Mouse (Mus musculus) hematopoietic stem cell, adult 5-6 weeks (primary cell): Measurements from ENCODE around the gene Lig4. TPM values are rescaled to one million over a fixed set of nuclear protein-coding genes. Genes with fewer than 3 reads are reported as not detected.

Experiments
- ATAC-seq, 2 experiments: fragments of 125-278 bp in 1 of 2; replicated peaks in 1 of 2; 2 replicates each; pipeline ENCODE4 v1.8.0; 2016 to 2017; ENCODE audit warnings: inconsistent platforms in 2 of 2, mild to moderate bottlenecking in 2 of 2, moderate number of reproducible peaks in 2 of 2, low read depth in 1 of 2, moderate TSS enrichment in 1 of 2; ENCODE audit not compliant: low FRiP score in 2 of 2, poor library complexity in 2 of 2, severe bottlenecking in 2 of 2, insufficient read depth in 1 of 2, low TSS enrichment in 1 of 2
- total RNA-seq: library from RNA; stranded (forward); fragments of 172-1452, 232-1000 nt; gene quantifications from 2 replicates; pipeline ENCODE4 v1.2.3, GENCODE M21; 2017

The Lig4 gene
- total RNA-seq, 1 experiment from 2014 or later: 1.6 TPM

GRCm38 (mm10) chr8:9949134-9949890 lies 28.2 kb downstream of the Lig4 start:
- ATAC-seq: no peak

DNA sequence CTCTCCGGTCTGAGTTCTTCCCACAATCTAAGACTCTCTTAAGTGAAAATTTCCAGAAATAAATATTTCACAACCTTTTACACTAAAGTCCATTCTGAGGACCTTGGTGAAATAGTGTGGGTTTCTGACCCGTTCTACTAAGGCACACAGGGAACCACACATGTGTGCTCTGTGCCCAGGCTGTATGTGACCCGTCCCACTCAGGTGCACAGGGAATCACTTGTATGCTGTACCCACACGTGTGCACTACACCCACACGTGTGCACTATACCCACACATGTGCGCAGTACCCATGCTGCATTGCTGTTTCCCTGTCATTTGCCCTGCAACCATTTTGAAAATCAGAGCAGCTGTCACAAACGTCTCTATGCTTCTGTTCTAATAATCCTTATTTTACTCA lies 41.9 kb downstream of the Lig4 start:
- ATAC-seq: no peak

DNA sequence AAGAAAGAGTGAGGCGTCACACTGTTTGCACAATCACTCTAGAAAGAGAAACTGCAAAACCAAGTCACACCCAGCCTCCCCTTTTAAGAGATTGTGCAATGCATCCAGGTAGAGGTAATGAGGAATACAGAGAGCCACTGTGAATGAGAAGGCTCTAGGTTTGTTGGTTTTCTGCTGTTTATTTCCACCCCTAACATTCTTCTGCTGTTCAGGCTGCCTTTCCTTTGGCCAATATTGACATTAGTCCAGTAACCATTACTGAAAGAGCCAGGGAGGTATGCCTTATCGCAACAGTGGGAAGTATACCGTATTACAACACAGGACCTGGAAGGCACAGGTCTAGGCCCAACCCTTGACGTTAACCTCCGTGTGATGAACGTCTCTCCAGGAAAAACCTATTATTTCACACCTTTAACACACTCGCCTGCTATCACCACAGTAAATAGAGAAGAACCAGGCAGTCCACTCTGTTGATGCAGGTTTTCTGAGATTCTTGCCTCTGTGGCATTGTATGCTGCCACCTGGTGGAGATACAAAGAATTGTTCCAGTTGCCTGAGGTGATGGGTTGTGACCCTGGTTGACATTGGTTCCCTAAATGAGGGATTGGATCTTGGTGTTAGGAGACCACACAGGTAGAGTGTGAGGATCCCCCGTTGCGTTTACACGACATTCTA lies 42.5 kb downstream of the Lig4 start:
- peak; percentile 65 to 71 for ATAC-seq

- ATAC-seq: no peak
These were observed 44.8 kb downstream of the Lig4 start for GRCm38 (mm10) chr8:9932711-9933110.

DNA sequence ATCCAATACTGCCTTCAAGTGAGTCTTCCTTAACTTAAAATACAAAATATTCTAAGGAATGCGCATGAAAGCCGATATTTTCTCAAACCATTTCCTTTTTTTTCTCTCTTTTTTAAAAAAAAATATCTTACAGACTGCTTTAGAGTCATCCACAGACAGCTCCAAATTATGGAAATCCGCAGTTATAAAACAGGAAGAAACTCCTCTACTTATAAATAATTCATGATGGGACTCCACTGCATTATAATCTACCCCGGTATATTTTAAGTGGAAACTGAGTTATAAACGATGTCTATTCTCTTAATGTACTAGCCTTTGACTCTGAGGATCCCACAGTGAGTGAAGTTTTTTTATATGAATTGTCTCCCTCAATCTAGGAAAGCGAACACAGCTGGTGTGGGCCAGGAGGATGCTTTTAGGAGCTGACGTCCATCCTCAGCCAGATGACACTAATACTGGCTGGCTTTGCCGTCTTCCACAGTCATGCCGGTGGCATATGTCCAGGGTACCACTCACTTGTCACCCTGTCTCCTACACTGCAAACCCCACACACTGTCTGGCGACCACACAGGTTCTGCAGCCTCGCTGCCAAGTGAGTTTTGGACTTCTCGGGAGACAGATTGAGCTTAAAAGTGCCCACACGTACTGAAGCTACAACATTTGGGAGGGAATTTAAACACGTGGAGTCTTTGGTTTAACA lies 47.6 kb downstream of the Lig4 start:
- ATAC-seq: no peak

Other genes with a start within 250 kb of the Lig4 start
- gene Fam155a, start 206.5 kb downstream of the Lig4 start, total RNA-seq: not detected in 2 replicates
- gene Gm10217, start 113.4 kb downstream of the Lig4 start, total RNA-seq: not detected in 2 replicates
- gene Abhd13, start within 50 bp of the Lig4 start, total RNA-seq: 13.6 and 15.4 TPM in 2 replicates
- 2.2 TPM in 2 replicates for gene Tnfsf13b, start 28.8 kb upstream of the Lig4 start, total RNA-seq
- not detected in 2 replicates for gene Myo16, start 176.2 kb upstream of the Lig4 start, total RNA-seq